Mouse (Mus musculus): ENCODE measurements around the gene Mtfr1l. TPM values are rescaled to one million over a fixed set of nuclear protein-coding genes. Genes with fewer than 3 reads are reported as not detected.

Gene Mtfr1l
- polyA plus RNA-seq, 1 experiment from 2014 or later = 167 TPM

DNA sequence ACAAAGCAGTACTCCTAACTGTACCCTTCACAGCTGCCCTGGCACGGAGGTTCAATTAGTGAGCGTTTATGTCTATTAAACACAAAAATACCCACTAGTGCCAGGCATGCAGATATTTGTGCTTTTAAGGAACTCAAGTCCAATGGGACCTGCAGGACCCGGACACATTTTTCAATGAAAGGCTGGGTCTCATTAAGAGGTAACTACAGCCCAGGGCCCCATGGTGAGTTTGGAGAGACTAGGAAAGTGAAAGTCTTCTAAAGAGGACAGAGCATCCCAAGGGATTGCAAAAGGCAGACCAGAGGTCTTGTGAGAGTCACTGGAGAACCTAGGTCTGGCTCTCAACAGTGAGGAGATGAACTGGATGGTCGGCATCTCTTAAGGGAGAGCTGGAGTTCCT lies 1.8 kb downstream of the Mtfr1l start:
- no peak overlapping the region; the same call in 1 of the 2 replicates for H3K27ac ChIP-seq (ENCODE audit: low read length)
- peaks cover 22% of the 10 kb centered on the region for H3K4me1 ChIP-seq (ENCODE audit: control insufficient read depth, insufficient read depth, low read length)
- peaks cover 25% of the 10 kb centered on the region for H3K36me3 ChIP-seq (ENCODE audit: control insufficient read depth, insufficient read depth)
- H3K27me3 ChIP-seq (ENCODE audit: control insufficient read depth, insufficient read depth, low read length) = no peaks in the 10 kb centered on the region
- H3K9me3 ChIP-seq (replicated peaks; ENCODE audit: control insufficient read depth, low read length) = no peaks in the 10 kb centered on the region
- H3K4me2 ChIP-seq (ENCODE audit: low read depth, low read length) = peak overlapping the region; percentile 96
- peak overlapping the region; percentile 94 for H3K9ac ChIP-seq (ENCODE audit: low read length)
- H3K4me3 ChIP-seq (ENCODE audit: low read length) = peak overlapping the region; percentile 96
- WGBS = 84% methylated on average over 4 of the region's 4 CpGs
- ATAC-seq (replicated peaks; ENCODE audit: extremely low read depth, insufficient read depth, low FRiP score) = no peak

DNA sequence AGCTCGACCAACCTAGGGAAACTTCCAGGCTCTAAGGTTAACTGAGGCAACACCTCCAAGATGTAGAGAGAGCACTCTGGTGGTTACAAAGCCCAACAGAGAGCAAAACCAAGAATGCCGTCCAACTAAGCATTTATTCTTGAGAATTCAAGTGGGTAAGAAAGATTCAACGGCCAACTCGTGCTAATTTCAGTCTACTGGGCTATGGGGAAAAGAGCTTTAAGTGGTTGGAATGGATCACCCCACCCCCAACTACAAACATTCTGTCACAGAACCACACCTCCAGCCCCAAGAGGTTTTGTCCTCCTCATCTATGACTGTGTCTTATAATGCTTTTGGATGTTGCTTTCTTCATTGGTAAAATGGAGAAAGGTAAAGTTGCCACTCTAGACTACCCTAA lies 2.3 kb downstream of the Mtfr1l start:
- no peak overlapping the region for H3K4me2 ChIP-seq (ENCODE audit: low read depth, low read length)
- peaks cover 26% of the 10 kb centered on the region for H3K36me3 ChIP-seq (ENCODE audit: control insufficient read depth, insufficient read depth)

DNA sequence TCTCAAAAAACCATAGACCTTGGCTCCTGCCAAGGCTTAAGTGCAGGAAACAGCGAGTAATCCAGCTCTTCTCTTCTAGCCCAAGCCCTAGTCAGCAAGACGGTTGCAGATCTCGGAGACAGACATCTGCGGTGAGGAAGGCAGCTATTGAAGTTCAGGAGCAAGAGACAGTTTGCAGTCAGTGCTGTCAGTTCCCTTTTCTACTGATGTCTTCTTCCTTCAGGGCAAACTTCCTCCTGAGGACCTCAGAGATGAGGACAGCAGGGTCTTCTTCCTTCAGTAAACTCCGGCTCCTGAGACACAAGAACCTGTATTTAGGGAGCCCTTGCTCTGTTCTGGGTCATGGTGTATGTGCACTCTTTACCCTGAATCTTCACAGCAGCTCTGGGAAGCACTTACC lies 9.0 kb downstream of the Mtfr1l start:
- H3K4me3 ChIP-seq (ENCODE audit: low read length) = no peak overlapping the region
- no peaks in the 10 kb centered on the region for H3K27me3 ChIP-seq (ENCODE audit: control insufficient read depth, insufficient read depth, low read length)
- no peak overlapping the region for H3K4me2 ChIP-seq (ENCODE audit: low read depth, low read length)
- H3K9me3 ChIP-seq (replicated peaks; ENCODE audit: control insufficient read depth, low read length) = no peaks in the 10 kb centered on the region
- no peaks in the 10 kb centered on the region for H3K4me1 ChIP-seq (ENCODE audit: control insufficient read depth, insufficient read depth, low read length)
- H3K9ac ChIP-seq (ENCODE audit: low read length) = no peak overlapping the region
- H3K27ac ChIP-seq (ENCODE audit: low read length) = peak overlapping the region; percentile 46
- no peak for ATAC-seq (replicated peaks; ENCODE audit: extremely low read depth, insufficient read depth, low FRiP score)
- WGBS = 74% methylated on average over 5 of the region's 5 CpGs
- H3K36me3 ChIP-seq (ENCODE audit: control insufficient read depth, insufficient read depth) = peaks cover 57% of the 10 kb centered on the region

More for the DNA sequence above, 2.3 kb downstream of the Mtfr1l start:
- Histone ChIP-seq H3K27me3 (ENCODE audit: control insufficient read depth, insufficient read depth, low read length) (no peaks in the 10 kb centered on the region), H3K27ac (ENCODE audit: low read length) (no peak overlapping the region), H3K4me3 (ENCODE audit: low read length) (no peak overlapping the region), H3K9ac (ENCODE audit: low read length) (no peak overlapping the region), H3K4me1 (ENCODE audit: control insufficient read depth, insufficient read depth, low read length) (peaks cover 22% of the 10 kb centered on the region), H3K9me3 (replicated peaks; ENCODE audit: control insufficient read depth, low read length) (no peaks in the 10 kb centered on the region)
- ATAC-seq (replicated peaks; ENCODE audit: extremely low read depth, insufficient read depth, low FRiP score) = no peak
- WGBS = 44% methylated on average over 4 of the region's 4 CpGs

DNA sequence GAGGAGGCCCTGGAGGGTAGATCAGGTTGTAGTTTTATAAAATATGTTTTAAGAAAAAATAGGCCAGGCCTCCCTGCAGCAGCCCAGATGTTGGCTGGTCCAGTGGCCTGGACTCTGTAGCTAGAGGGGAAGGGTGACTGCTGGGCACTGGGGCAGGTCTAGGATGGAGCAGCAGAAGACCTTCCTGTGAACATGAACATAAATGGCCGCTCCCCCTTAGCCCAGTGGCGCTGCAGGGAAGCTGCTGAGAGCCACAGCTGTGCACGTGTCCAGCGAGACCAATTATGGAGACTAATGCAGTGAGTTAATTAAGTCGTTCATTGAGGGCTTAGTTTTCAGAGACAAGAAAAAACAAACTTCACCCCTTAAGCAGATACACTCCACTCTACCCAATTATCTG lies 9.4 kb downstream of the Mtfr1l start:
- Histone ChIP-seq H3K4me3 (ENCODE audit: low read length) (no peak overlapping the region), H3K4me2 (ENCODE audit: low read depth, low read length) (no peak overlapping the region), H3K27ac (ENCODE audit: low read length) (peak overlapping the region; percentile 46), H3K36me3 (ENCODE audit: control insufficient read depth, insufficient read depth) (peaks cover 56% of the 10 kb centered on the region), H3K4me1 (ENCODE audit: control insufficient read depth, insufficient read depth, low read length) (no peaks in the 10 kb centered on the region), H3K9me3 (replicated peaks; ENCODE audit: control insufficient read depth, low read length) (no peaks in the 10 kb centered on the region), H3K9ac (ENCODE audit: low read length) (no peak overlapping the region), H3K27me3 (ENCODE audit: control insufficient read depth, insufficient read depth, low read length) (no peaks in the 10 kb centered on the region)
- no peak for ATAC-seq (replicated peaks; ENCODE audit: extremely low read depth, insufficient read depth, low FRiP score)
- 83% methylated on average over 5 of the region's 5 CpGs for WGBS

DNA sequence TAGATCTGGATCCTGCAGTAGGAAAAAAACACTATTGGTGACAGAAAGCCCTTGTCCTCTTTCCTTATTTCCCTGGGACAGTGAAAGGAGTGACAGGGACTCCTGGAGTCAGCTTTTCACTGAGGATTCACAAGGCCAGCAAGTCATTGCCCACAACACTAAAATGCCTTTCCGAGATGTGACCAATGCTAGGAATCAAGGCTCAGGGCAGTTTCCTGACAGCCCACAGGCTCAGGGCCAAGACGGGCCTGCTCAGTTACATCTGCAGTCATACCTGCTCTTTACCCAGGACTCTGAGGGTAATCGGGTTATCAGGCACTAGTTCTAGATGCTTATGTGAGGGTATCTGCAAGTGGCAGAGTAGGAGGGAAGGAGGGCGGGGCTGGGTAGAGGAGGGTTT lies 11.7 kb downstream of the Mtfr1l start:
- 80% methylated on average over 4 of the region's 4 CpGs for WGBS

DNA sequence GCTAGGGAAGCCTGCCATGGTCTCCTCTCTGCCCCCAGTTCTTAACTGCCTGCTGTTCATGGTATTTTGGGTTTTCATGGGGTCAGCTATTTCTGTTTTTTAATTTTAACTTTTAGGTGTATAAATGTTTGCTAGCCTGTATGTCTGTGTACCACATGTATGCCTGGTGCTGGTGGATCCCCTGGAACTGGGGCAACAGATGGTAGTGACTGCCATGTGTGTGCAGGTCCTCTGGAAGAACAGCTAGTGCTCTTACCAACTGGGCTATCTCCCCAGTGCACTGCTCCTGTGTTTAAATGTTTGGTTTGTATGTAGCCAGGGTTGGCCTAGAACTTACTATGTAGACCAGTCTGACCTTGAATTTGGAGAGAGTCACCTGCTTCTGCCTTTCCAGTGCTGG lies 15.9 kb downstream of the Mtfr1l start:
- peaks cover 7% of the 10 kb centered on the region; the same call in 1 of the 2 replicates for H3K36me3 ChIP-seq (ENCODE audit: control insufficient read depth, insufficient read depth)
- H3K4me3 ChIP-seq (ENCODE audit: low read length) = no peak overlapping the region
- peaks cover 31% of the 10 kb centered on the region for H3K4me1 ChIP-seq (ENCODE audit: control insufficient read depth, insufficient read depth, low read length)
- no peak for ATAC-seq (replicated peaks; ENCODE audit: extremely low read depth, insufficient read depth, low FRiP score)
- H3K27me3 ChIP-seq (ENCODE audit: control insufficient read depth, insufficient read depth, low read length) = no peaks in the 10 kb centered on the region
- no peak overlapping the region for H3K4me2 ChIP-seq (ENCODE audit: low read depth, low read length)
- H3K9ac ChIP-seq (ENCODE audit: low read length) = no peak overlapping the region
- H3K27ac ChIP-seq (ENCODE audit: low read length) = no peak overlapping the region
- no peaks in the 10 kb centered on the region for H3K9me3 ChIP-seq (replicated peaks; ENCODE audit: control insufficient read depth, low read length)

More for the DNA sequence above, 11.7 kb downstream of the Mtfr1l start:
- H3K9me3 ChIP-seq (replicated peaks; ENCODE audit: control insufficient read depth, low read length) = no peaks in the 10 kb centered on the region
- H3K4me2 ChIP-seq (ENCODE audit: low read depth, low read length) = no peak overlapping the region
- H3K4me1 ChIP-seq (ENCODE audit: control insufficient read depth, insufficient read depth, low read length) = peaks cover under 1% of the 10 kb centered on the region; the same call in 1 of the 2 replicates
- no peak overlapping the region for H3K27ac ChIP-seq (ENCODE audit: low read length)
- H3K4me3 ChIP-seq (ENCODE audit: low read length) = no peak overlapping the region
- no peaks in the 10 kb centered on the region for H3K27me3 ChIP-seq (ENCODE audit: control insufficient read depth, insufficient read depth, low read length)
- ATAC-seq (replicated peaks; ENCODE audit: extremely low read depth, insufficient read depth, low FRiP score) = no peak
- peaks cover 36% of the 10 kb centered on the region for H3K36me3 ChIP-seq (ENCODE audit: control insufficient read depth, insufficient read depth)
- no peak overlapping the region for H3K9ac ChIP-seq (ENCODE audit: low read length)

DNA sequence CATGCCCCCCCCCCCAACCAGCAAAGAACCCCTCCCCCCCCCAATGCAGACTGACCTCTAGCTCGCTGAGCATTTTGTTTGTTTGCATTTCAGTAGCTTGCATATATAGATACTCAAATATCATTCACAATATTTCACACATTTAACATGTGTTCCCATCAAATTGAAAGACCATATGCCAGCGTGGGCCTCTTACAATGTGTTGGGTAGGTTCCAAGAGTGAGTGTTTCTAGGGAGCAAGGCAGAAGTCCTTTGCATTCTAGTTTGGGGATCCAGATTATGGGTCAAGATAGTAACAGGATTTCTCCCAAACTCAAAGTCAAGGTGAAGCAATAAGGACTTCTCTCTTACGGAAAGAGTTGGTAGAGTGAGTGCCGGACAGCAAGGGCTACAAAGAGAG lies 16.6 kb downstream of the Mtfr1l start:
- H3K27ac ChIP-seq (ENCODE audit: low read length) = no peak overlapping the region
- WGBS = 90% methylated on average over 4 of the region's 4 CpGs
- H3K9ac ChIP-seq (ENCODE audit: low read length) = no peak overlapping the region
- no peaks in the 10 kb centered on the region for H3K27me3 ChIP-seq (ENCODE audit: control insufficient read depth, insufficient read depth, low read length)
- no peaks in the 10 kb centered on the region for H3K9me3 ChIP-seq (replicated peaks; ENCODE audit: control insufficient read depth, low read length)
- no peak overlapping the region for H3K4me2 ChIP-seq (ENCODE audit: low read depth, low read length)
- ATAC-seq (replicated peaks; ENCODE audit: extremely low read depth, insufficient read depth, low FRiP score) = no peak
- H3K4me1 ChIP-seq (ENCODE audit: control insufficient read depth, insufficient read depth, low read length) = peaks cover 31% of the 10 kb centered on the region
- no peak overlapping the region for H3K4me3 ChIP-seq (ENCODE audit: low read length)
- peaks cover 7% of the 10 kb centered on the region; the same call in 1 of the 2 replicates for H3K36me3 ChIP-seq (ENCODE audit: control insufficient read depth, insufficient read depth)

DNA sequence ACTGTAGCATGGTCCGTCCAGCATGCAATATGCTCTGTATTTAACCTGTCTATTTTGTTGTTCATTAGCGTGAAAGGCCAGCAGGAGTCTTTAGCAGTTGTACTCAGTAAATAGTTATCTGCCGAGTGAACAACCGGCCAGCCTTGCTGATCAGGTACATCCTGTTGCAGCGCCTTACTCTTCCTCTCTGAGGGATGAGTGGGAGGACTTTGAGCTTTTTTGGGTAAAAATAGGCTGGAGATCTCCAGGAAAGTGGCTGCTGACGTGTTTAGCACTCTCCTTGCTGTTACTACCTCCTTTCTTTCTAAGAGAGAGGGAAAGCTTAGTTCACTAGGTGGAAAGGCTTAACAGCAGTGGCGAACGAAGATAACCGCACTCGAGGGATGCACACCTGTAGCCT lies 17.5 kb downstream of the Mtfr1l start:
- Histone ChIP-seq H3K4me2 (ENCODE audit: low read depth, low read length) (peak overlapping the region; percentile 45), H3K36me3 (ENCODE audit: control insufficient read depth, insufficient read depth) (peaks cover 4% of the 10 kb centered on the region; the same call in 1 of the 2 replicates), H3K4me1 (ENCODE audit: control insufficient read depth, insufficient read depth, low read length) (peaks cover 34% of the 10 kb centered on the region), H3K9ac (ENCODE audit: low read length) (peak overlapping the region; percentile 54), H3K4me3 (ENCODE audit: low read length) (no peak overlapping the region), H3K27ac (ENCODE audit: low read length) (peak overlapping the region; percentile 97), H3K27me3 (ENCODE audit: control insufficient read depth, insufficient read depth, low read length) (no peaks in the 10 kb centered on the region), H3K9me3 (replicated peaks; ENCODE audit: control insufficient read depth, low read length) (no peaks in the 10 kb centered on the region)
- WGBS = 51% methylated on average over 10 of the region's 10 CpGs
- ATAC-seq (replicated peaks; ENCODE audit: extremely low read depth, insufficient read depth, low FRiP score) = no peak

DNA sequence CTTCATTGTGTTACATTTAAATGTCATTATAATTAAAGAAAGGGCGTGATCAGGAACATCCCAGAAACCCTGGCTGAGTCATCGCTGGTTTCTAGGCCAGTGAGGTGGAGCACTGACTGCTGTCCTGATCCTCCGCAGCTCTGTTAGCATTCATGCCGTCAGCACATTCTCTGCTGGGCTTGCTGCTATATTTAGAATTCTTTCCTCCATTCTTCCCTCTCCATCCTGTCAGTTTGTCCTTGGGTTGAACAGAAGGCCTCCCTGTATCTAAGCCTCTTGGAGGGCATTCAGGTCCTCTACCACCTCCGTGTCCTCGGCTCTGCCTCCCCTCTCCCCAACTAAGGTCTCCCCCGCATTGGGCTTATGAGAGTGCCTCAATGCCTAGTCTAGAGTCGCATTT lies 18.2 kb downstream of the Mtfr1l start:
- Histone ChIP-seq H3K4me1 (ENCODE audit: control insufficient read depth, insufficient read depth, low read length) (peaks cover 38% of the 10 kb centered on the region), H3K4me2 (ENCODE audit: low read depth, low read length) (peak overlapping the region; percentile 45), H3K27me3 (ENCODE audit: control insufficient read depth, insufficient read depth, low read length) (no peaks in the 10 kb centered on the region), H3K9me3 (replicated peaks; ENCODE audit: control insufficient read depth, low read length) (no peaks in the 10 kb centered on the region), H3K27ac (ENCODE audit: low read length) (peak overlapping the region; percentile 97), H3K4me3 (ENCODE audit: low read length) (no peak overlapping the region), H3K9ac (ENCODE audit: low read length) (peak overlapping the region; percentile 54), H3K36me3 (ENCODE audit: control insufficient read depth, insufficient read depth) (peaks cover 4% of the 10 kb centered on the region; the same call in 1 of the 2 replicates)
- ATAC-seq (replicated peaks; ENCODE audit: extremely low read depth, insufficient read depth, low FRiP score) = peak; percentile 82
- 24% methylated on average over 8 of the region's 8 CpGs for WGBS

Data from heart, embryonic 16.5 days (tissue).